Mouse (Mus musculus): ENCODE data around the gene Keap1. TPM values are rescaled to one million over a fixed set of nuclear protein-coding genes. Genes with fewer than 3 reads are reported as not detected.

Keap1 gene
- 76.5 and 140 TPM in 2 replicates for polyA plus RNA-seq (2012; rRNA removed; ENCODE audit: low replicate concordance)

DNA sequence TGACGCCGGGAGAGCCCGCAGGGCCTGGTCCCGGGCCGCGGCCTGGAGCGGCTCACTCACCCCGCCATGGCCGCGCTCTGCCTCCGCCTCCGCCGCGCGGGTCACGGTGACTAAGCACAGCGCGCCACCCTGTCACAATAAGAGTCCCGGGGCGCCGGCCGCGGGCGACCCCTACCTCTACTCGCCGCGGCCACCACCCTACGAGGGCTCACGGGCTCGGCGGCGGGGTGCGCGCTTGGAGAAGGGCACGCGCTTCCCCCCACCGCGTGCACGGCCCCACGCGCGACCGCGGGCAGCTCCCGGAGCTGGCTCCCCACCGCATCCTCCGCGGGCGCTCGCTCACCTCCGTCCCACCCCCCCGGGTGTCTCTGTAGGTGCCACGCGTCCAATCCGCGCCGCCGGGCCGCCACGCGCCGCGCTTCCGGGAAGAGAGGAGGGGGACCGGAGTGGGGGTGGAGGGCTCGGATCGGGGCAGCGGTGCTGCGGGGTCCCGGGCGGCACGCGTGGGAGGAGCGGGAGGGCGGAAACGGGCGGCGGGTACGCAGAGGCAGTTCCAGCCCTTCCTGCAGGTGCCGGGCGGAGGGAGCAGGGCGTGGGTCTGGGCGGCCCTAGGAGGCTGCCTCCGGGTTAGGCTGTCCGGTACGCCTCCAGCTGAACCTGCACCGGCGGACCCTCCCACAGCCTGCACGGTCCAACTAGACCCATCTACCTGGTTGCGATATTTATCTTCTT is at the start of gene Keap1:
Gene Keap1 (minus strand): TSS at position 629 of the 732 bp plus-strand sequence.

DNA sequence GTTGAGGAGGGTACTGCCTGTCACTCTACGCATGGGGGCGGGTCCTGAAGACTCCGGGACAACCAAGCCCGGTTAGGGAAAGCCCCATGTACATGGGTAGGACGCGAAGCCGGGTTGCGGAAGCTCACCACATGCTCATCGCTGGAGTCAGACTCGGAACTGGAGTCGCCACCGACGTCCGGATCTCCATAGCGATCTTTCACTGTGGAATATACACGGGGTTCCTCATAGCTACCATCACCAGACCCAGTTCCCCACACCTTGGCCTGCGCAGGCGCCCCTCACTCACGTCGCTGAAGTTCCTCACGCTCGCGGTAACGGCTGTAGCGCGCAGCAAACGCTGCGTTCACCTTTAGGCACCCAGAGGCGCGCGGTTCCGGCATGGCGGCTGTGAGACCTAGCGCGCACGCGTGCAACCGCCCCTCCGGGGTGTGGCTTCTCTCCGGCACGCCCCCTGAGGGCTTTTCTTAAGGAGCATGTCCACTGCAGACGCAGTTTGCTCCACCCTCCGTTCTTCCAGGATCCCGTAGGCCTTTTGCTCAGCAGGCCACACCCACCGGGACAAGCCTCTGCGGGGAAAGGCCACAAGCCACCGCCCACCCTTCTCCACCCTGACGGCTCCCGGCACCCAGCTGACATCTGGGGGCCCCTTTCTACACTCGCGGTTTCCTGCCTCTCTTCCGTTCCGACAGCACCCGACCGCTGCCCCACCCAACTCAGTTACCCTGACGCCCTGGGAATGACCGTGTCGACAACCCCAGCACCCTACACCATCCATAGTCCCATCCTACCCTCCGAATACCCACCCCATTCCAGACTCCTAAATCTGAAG is 48.6 kb upstream of the Keap1 start, which contains the start of gene Kri1:
Gene Kri1 (minus strand): TSS at position 399 of the 832 bp plus-strand sequence.

DNA sequence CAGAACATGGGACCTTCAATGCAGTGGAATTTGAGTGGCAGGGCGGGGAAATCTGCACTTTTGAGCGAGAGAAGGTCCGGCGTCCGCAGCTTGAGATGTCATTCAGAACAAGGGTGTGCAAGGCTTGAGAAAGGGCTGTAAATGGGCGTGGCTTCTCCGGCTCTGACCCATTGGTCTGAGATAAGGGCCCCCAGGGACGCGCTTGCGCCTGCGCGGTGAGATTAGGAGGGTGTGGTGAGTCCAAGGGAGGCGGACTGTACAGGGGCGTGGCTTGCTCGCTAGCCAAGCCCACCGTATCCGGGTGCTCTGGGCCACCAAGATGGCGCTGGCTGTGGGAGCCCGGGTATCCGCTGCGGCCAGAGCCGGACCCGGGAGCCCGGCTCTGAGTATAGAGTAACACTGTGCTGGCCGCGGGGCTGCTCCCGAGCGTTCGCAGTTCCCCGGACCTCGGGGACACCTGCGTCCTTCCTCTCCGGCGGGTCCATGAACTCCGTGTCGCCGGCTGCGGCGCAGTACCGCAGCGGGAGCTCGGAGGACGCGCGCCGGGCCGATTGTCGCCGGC is 25.9 kb upstream of the Keap1 start, which contains the start of gene Atg4d:
Gene Atg4d (plus strand): TSS at position 294 of the 562 bp plus-strand sequence.

DNA sequence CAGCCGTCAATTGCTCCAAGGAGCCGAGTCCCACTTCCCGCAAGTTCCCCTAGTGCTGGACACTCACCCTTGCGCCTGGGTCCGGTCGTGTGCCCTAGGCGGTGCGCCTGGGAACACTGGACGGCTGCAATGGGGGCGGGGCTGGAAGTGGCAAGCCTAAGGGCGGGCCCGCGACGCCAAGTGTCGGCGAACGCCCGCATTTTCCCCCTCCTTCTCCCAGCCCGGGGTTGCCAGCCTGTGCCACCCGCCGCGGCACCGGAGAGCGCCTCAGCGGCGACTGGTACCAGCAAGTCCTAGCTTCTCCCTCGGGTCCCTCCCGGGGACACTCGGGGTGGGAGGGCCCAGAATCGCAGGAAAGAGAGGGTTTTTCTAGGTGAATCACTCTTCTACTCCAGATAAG is 9.2 kb upstream of the Keap1 start, which contains the start of gene S1pr5:
Gene S1pr5 (minus strand): TSS at position 118 of the 400 bp plus-strand sequence.

Other genes with a start within 250 kb of the Keap1 start
- 121 and 137 TPM in 2 replicates for gene Mrpl4, start 236.6 kb downstream of the Keap1 start, polyA plus RNA-seq (2012; rRNA removed; ENCODE audit: low replicate concordance)
- 38.8 and 51.8 TPM in 2 replicates for gene Icam1, start 223.4 kb downstream of the Keap1 start, polyA plus RNA-seq (2012; rRNA removed; ENCODE audit: low replicate concordance)
- gene Icam4, start 210.0 kb downstream of the Keap1 start, polyA plus RNA-seq (2012; rRNA removed; ENCODE audit: low replicate concordance), result 0.84 and 1.0 TPM in 2 replicates
- gene Icam5, start 207.3 kb downstream of the Keap1 start, polyA plus RNA-seq (2012; rRNA removed; ENCODE audit: low replicate concordance), result 0.50 and 1.5 TPM in 2 replicates
- not detected in 2 replicates for gene Zglp1, start 172.3 kb downstream of the Keap1 start, polyA plus RNA-seq (2012; rRNA removed; ENCODE audit: low replicate concordance)
- 0.12 and 0.17 TPM in 2 replicates for gene Gm49373, start 166.3 kb downstream of the Keap1 start, polyA plus RNA-seq (2012; rRNA removed; ENCODE audit: low replicate concordance)
- 48.8 and 76.4 TPM in 2 replicates for gene Fdx1l, start 165.7 kb downstream of the Keap1 start, polyA plus RNA-seq (2012; rRNA removed; ENCODE audit: low replicate concordance)
- 2.9 and 25.7 TPM in 2 replicates for gene Gm38431, start 147.4 kb downstream of the Keap1 start, polyA plus RNA-seq (2012; rRNA removed; ENCODE audit: low replicate concordance)
- 50.6 and 85.3 TPM in 2 replicates for gene Raver1, start 147.4 kb downstream of the Keap1 start, polyA plus RNA-seq (2012; rRNA removed; ENCODE audit: low replicate concordance)
- gene Tyk2, start 108.1 kb downstream of the Keap1 start, polyA plus RNA-seq (2012; rRNA removed; ENCODE audit: low replicate concordance), result 37.7 and 50.2 TPM in 2 replicates
- gene Cdc37, start 89.4 kb downstream of the Keap1 start, polyA plus RNA-seq (2012; rRNA removed; ENCODE audit: low replicate concordance), result 40.9 and 42.1 TPM in 2 replicates
- 15.3 and 24.3 TPM in 2 replicates for gene Pde4a, start 73.6 kb downstream of the Keap1 start, polyA plus RNA-seq (2012; rRNA removed; ENCODE audit: low replicate concordance)
- gene S1pr5, start 9.1 kb upstream of the Keap1 start, polyA plus RNA-seq (2012; rRNA removed; ENCODE audit: low replicate concordance), result 2.3 and 3.1 TPM in 2 replicates
- gene Atg4d, start 25.9 kb upstream of the Keap1 start, polyA plus RNA-seq (2012; rRNA removed; ENCODE audit: low replicate concordance), result 40.1 and 41.1 TPM in 2 replicates
- gene Kri1, start 48.6 kb upstream of the Keap1 start, polyA plus RNA-seq (2012; rRNA removed; ENCODE audit: low replicate concordance), result 15.0 and 28.0 TPM in 2 replicates
- gene Cdkn2d, start 52.0 kb upstream of the Keap1 start, polyA plus RNA-seq (2012; rRNA removed; ENCODE audit: low replicate concordance), result 35.4 and 64.8 TPM in 2 replicates
- gene Ap1m2, start 73.0 kb upstream of the Keap1 start, polyA plus RNA-seq (2012; rRNA removed; ENCODE audit: low replicate concordance), result 13.0 and 16.7 TPM in 2 replicates
- 95.6 and 161 TPM in 2 replicates for gene Slc44a2, start 81.3 kb upstream of the Keap1 start, polyA plus RNA-seq (2012; rRNA removed; ENCODE audit: low replicate concordance)
- 44.0 and 48.9 TPM in 2 replicates for gene Ilf3, start 128.5 kb upstream of the Keap1 start, polyA plus RNA-seq (2012; rRNA removed; ENCODE audit: low replicate concordance)
- gene Qtrt1, start 172.5 kb upstream of the Keap1 start, polyA plus RNA-seq (2012; rRNA removed; ENCODE audit: low replicate concordance), result 45.3 and 50.5 TPM in 2 replicates
- 113 and 271 TPM in 2 replicates for gene Dnm2, start 185.5 kb upstream of the Keap1 start, polyA plus RNA-seq (2012; rRNA removed; ENCODE audit: low replicate concordance)

Measured in mammary gland, adult 2 months (tissue).